Mouse (Mus musculus) leukemia stem cell, adult 10-12 weeks (primary cell): ENCODE data around the gene Ipo5. TPM values are rescaled to one million over a fixed set of nuclear protein-coding genes. Genes with fewer than 3 reads are reported as not detected.

Source experiments
- polyA plus RNA-seq: library from polyadenylated mRNA; stranded (reverse); fragments of >175 nt; gene quantifications from 2 replicates; pipeline ENCODE4 v1.2.3, GENCODE M21; 2012; ENCODE audit warnings: low replicate concordance

The Ipo5 gene
- polyA plus RNA-seq: 2.3 and 32.3 TPM in 2 replicates

GRCm38 (mm10) chr14:120910733-120911324 lies at the start of gene Ipo5:
Gene Ipo5 (plus strand): TSS chr14:120911224.

Other genes starting within 250 kb of the Ipo5 start
- gene Farp1, start 124.0 kb downstream of the Ipo5 start, polyA plus RNA-seq: 0.20 and 0.32 TPM in 2 replicates